Mouse (Mus musculus): Measurements from ENCODE around the gene Grb10. TPM values are rescaled to one million over a fixed set of nuclear protein-coding genes. Genes with fewer than 3 reads are reported as not detected.

The Grb10 gene
- 3.9 and 4.0 TPM in 2 replicates for total RNA-seq (2014; rRNA removed)
- polyA plus RNA-seq (2012; rRNA removed): 1.6 and 3.0 TPM in 2 replicates

DNA sequence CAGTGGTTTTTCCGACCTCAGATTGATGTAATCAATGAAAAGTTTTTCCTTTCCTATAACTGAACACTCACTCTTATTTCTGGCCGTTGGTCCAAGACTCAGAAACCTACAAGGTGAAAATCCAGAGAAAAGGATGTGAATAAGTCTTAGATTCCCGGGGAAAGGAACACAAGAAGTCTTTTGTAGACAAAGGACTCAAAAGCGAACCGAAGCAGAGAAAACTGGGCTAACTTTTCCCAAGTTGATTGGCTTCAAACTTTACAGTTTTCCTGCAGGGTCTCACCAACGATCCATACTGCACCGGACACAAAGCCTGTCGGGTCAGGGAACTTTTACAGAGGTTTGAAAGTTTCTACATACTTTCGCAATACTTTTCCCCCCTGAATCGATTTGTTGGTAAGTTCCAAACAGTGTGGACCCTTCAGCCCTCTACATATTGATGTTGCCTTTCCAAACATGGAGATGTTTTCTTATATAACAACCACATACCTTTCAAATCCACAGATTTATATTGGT, at the start of gene Grb10:
Grb10 (minus strand) TSS at position 214 of the 516 bp plus-strand sequence.
- WGBS: 23% methylated on average over 10 of the region's 10 CpGs
- no peaks in the 10 kb centered on the region for H3K36me3 ChIP-seq (ENCODE audit: control insufficient read depth, insufficient read depth, low read length)

DNA sequence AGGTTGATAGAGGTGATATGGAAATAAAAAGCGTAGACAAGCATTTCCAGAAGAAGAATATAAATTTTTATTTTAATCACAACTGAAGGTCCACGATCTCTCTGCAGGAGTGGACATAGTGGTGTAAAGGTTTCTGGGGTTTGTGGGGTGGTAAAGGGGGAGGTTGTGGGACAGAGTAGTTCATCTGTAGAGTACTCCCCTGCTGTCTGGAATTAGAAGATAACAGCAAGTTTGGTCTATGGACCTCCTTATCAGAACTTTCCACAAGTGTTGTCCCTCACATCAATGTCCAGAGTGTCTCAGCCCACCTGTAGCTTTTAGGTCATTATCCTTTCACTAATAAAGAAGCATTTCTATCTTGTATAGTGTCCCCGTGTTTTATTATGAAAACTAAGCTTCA, 43.2 kb upstream of the Grb10 start:
- no peak overlapping the region for H3K9ac ChIP-seq (ENCODE audit: low read depth, low read length)
- TF ChIP-seq CTCF (IDR thresholded peaks at IDR 0.05; ENCODE audit: low read depth, low read length): no peak
- TF ChIP-seq POLR2A (IDR thresholded peaks at IDR 0.05; ENCODE audit: extremely low read depth, insufficient read depth, low read length): no peak
- no peak overlapping the region for H3K4me3 ChIP-seq (ENCODE audit: insufficient read depth, low read depth, low read length)
- H3K4me1 ChIP-seq (ENCODE audit: control insufficient read depth, insufficient read depth, low read length): no peaks in the 10 kb centered on the region
- no peak overlapping the region for H3K27ac ChIP-seq (replicated peaks; ENCODE audit: insufficient read depth, low read depth, low read length)
- no peaks in the 10 kb centered on the region for H3K36me3 ChIP-seq (ENCODE audit: control insufficient read depth, insufficient read depth, low read length)
- WGBS: 88% methylated on average over 3 of the region's 3 CpGs
- no peaks in the 10 kb centered on the region for H3K79me2 ChIP-seq (ENCODE audit: control insufficient read depth, insufficient read depth, low read length)
- no peak for DNase-seq (ENCODE audit: extremely low read depth, low read depth, low spot score)
- H3K27me3 ChIP-seq (ENCODE audit: control insufficient read depth, insufficient read depth, low read length): no peaks in the 10 kb centered on the region

More for the DNA sequence above, at the start of gene Grb10:
- no peaks in the 10 kb centered on the region for H3K4me1 ChIP-seq (ENCODE audit: control insufficient read depth, insufficient read depth, low read length)
- no peak for TF ChIP-seq CTCF (IDR thresholded peaks at IDR 0.05; ENCODE audit: low read depth, low read length)
- TF ChIP-seq POLR2A (IDR thresholded peaks at IDR 0.05; ENCODE audit: extremely low read depth, insufficient read depth, low read length): no peak
- DNase-seq (ENCODE audit: extremely low read depth, low read depth, low spot score): no peak
- H3K79me2 ChIP-seq (ENCODE audit: control insufficient read depth, insufficient read depth, low read length): no peaks in the 10 kb centered on the region; the same call in 1 of the 2 replicates
- peaks cover 20% of the 10 kb centered on the region for H3K27me3 ChIP-seq (ENCODE audit: control insufficient read depth, insufficient read depth, low read length)
- H3K4me3 ChIP-seq (ENCODE audit: insufficient read depth, low read depth, low read length): peak within 1 kb of the TSS; percentile 40
- H3K27ac ChIP-seq (replicated peaks; ENCODE audit: insufficient read depth, low read depth, low read length): no peak within 1 kb of the TSS
- H3K9ac ChIP-seq (ENCODE audit: low read depth, low read length): peak within 1 kb of the TSS; percentile 57; the same call in 1 of the 2 replicates

DNA sequence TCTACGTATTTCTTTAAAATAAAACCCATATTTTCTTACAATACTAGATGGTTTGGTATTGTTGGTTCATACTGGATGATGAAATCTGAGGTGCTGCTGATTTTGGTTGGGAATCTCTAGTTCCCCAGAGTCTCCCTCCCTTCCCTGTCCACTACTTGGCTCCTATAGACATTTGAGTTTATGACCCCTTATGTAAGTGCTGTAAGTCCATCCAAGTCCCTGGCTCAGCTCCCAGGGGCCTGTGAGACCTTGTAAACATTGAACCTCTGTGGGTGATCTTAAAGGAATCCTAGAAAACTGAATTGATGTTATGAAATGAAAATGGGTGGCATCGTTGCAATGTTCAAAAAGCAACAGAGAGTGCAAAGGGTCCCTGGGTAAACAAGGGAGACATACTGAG, 40.7 kb upstream of the Grb10 start:
- no peak for DNase-seq (ENCODE audit: extremely low read depth, low read depth, low spot score)
- Histone ChIP-seq H3K4me1 (ENCODE audit: control insufficient read depth, insufficient read depth, low read length) (no peaks in the 10 kb centered on the region), H3K36me3 (ENCODE audit: control insufficient read depth, insufficient read depth, low read length) (no peaks in the 10 kb centered on the region), H3K9ac (ENCODE audit: low read depth, low read length) (no peak overlapping the region), H3K27me3 (ENCODE audit: control insufficient read depth, insufficient read depth, low read length) (no peaks in the 10 kb centered on the region), H3K79me2 (ENCODE audit: control insufficient read depth, insufficient read depth, low read length) (no peaks in the 10 kb centered on the region), H3K27ac (replicated peaks; ENCODE audit: insufficient read depth, low read depth, low read length) (no peak overlapping the region), H3K4me3 (ENCODE audit: insufficient read depth, low read depth, low read length) (no peak overlapping the region)
- 68% methylated on average over 2 of the region's 2 CpGs for WGBS
- no peak for TF ChIP-seq POLR2A (IDR thresholded peaks at IDR 0.05; ENCODE audit: extremely low read depth, insufficient read depth, low read length)
- TF ChIP-seq CTCF (IDR thresholded peaks at IDR 0.05; ENCODE audit: low read depth, low read length): no peak

DNA sequence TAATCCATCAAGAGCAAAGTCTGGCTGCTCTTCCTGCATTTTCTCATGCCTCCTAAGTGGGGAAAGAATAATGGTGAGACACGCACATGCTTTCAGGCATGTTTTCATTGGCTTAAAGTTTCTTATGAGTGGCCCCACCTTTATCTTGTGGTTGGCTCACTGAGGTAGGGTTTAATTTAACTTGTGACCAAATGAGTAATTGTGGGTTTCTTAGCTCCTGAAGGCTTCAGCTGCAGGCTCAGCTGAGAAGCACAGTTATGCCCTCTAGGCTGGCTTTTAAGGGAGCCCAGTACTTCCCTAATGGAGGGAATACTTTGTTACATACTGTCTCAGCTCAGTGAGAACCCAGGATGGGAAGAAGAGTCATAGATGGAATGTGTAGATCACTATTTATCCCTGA, 37.0 kb upstream of the Grb10 start:
- no peak for TF ChIP-seq POLR2A (IDR thresholded peaks at IDR 0.05; ENCODE audit: extremely low read depth, insufficient read depth, low read length)
- Histone ChIP-seq H3K36me3 (ENCODE audit: control insufficient read depth, insufficient read depth, low read length) (no peaks in the 10 kb centered on the region), H3K79me2 (ENCODE audit: control insufficient read depth, insufficient read depth, low read length) (no peaks in the 10 kb centered on the region), H3K4me3 (ENCODE audit: insufficient read depth, low read depth, low read length) (no peak overlapping the region), H3K9ac (ENCODE audit: low read depth, low read length) (no peak overlapping the region), H3K27ac (replicated peaks; ENCODE audit: insufficient read depth, low read depth, low read length) (no peak overlapping the region), H3K27me3 (ENCODE audit: control insufficient read depth, insufficient read depth, low read length) (no peaks in the 10 kb centered on the region; the same call in 1 of the 2 replicates), H3K4me1 (ENCODE audit: control insufficient read depth, insufficient read depth, low read length) (no peaks in the 10 kb centered on the region)
- DNase-seq (ENCODE audit: extremely low read depth, low read depth, low spot score): no peak
- 95% methylated on average over 1 of the region's 1 CpGs for WGBS

DNA sequence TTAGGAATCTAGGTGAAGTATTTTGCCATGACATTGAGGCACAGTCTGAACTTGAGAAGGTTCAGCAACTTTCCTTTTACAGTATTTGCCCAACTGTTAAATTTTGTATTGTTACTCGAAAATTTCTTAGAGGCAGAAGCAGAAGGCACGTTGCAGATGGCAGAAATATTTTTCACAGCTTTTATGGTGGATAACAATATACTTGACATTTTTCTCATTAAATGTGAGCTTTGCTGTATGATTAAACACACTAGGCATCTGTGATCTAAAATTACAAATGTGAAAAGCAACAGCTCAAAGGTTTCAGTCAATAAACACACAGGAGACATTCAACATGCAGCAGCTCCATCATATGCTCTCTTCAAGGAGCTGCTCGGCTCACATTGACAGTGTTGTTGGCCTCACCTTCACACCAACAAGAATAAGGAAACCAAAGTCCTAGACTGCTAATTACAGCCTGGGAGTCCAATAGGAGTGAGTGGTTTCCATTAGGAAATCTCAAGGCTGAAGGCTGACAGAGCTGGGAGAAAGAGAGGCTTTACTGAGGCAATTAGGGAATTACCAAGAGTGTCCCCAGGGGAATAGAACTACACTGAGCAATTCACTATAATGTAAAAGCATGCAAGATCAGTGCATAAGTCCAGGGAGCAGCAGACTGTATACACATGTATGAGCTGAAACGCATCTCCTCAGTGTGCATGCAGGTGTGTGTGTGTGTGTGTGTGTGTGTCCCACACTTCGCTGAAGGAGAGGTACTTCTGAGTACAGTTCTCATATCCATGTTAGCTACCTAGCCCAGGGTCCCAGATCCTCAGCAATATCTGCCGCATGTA, 35.1 kb upstream of the Grb10 start:
- no peak for DNase-seq (ENCODE audit: extremely low read depth, low read depth, low spot score)
- no peaks in the 10 kb centered on the region for H3K36me3 ChIP-seq (ENCODE audit: control insufficient read depth, insufficient read depth, low read length)
- WGBS: 77% methylated on average over 6 of the region's 6 CpGs
- TF ChIP-seq CTCF (IDR thresholded peaks at IDR 0.05; ENCODE audit: low read depth, low read length) (no peak), POLR2A (IDR thresholded peaks at IDR 0.05; ENCODE audit: extremely low read depth, insufficient read depth, low read length) (no peak)
- no peak overlapping the region for H3K27ac ChIP-seq (replicated peaks; ENCODE audit: insufficient read depth, low read depth, low read length)
- no peaks in the 10 kb centered on the region for H3K79me2 ChIP-seq (ENCODE audit: control insufficient read depth, insufficient read depth, low read length)
- no peaks in the 10 kb centered on the region; the same call in 1 of the 2 replicates for H3K27me3 ChIP-seq (ENCODE audit: control insufficient read depth, insufficient read depth, low read length)
- no peaks in the 10 kb centered on the region for H3K4me1 ChIP-seq (ENCODE audit: control insufficient read depth, insufficient read depth, low read length)
- H3K4me3 ChIP-seq (ENCODE audit: insufficient read depth, low read depth, low read length): no peak overlapping the region
- no peak overlapping the region for H3K9ac ChIP-seq (ENCODE audit: low read depth, low read length)

DNA sequence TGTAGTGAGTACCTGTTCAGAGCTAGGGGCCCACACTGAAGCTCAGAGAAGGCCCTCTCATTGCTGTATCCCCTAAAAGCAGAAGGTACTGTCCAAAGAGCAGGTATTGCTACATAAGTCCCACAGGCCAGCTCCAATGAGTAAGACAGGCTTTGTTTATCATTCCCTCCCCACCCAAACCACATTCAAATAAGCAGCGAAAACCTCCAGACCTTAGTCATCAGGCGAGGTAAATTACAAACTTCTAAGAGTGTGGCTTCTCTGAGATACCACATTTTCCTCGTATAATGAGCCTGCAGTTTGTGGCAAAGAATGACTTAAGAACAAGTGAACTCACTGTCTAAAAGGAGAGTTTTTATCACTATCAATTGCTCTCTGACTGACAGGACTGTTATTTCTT, 33.8 kb upstream of the Grb10 start:
- H3K9ac ChIP-seq (ENCODE audit: low read depth, low read length): no peak overlapping the region
- no peaks in the 10 kb centered on the region for H3K36me3 ChIP-seq (ENCODE audit: control insufficient read depth, insufficient read depth, low read length)
- H3K4me3 ChIP-seq (ENCODE audit: insufficient read depth, low read depth, low read length): no peak overlapping the region
- no peak overlapping the region for H3K27ac ChIP-seq (replicated peaks; ENCODE audit: insufficient read depth, low read depth, low read length)
- TF ChIP-seq CTCF (IDR thresholded peaks at IDR 0.05; ENCODE audit: low read depth, low read length) (no peak), POLR2A (IDR thresholded peaks at IDR 0.05; ENCODE audit: extremely low read depth, insufficient read depth, low read length) (no peak)
- H3K4me1 ChIP-seq (ENCODE audit: control insufficient read depth, insufficient read depth, low read length): no peaks in the 10 kb centered on the region
- DNase-seq (ENCODE audit: extremely low read depth, low read depth, low spot score): no peak
- no peaks in the 10 kb centered on the region for H3K79me2 ChIP-seq (ENCODE audit: control insufficient read depth, insufficient read depth, low read length)
- 51% methylated on average over 3 of the region's 3 CpGs for WGBS
- H3K27me3 ChIP-seq (ENCODE audit: control insufficient read depth, insufficient read depth, low read length): no peaks in the 10 kb centered on the region; the same call in 1 of the 2 replicates

All from liver, adult 2 months (tissue).